Mouse (Mus musculus): Measurements from ENCODE around the gene Obox6.

Obox6 gene

DNA sequence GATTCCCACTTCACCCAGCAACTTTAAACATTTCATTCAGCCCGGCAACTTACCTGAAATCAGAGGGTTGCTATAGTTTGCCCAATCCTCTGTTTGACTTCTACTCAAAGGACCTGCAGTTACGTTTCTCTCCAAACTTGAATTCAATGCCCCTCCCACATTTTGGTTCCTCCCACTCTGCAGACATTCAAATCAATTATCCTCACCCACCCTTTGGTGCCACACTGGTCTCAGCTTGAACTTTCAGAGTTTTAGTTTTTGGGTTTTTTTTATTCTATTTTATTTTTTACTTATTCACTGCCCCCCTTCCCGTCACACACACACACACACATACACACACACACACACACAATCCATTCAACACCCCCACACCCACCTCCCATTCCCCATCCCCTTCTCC is at the start of gene Obox6:
Gene Obox6, minus strand, starts transcription at position 101 of the 400 bp plus-strand sequence.
- in situ Hi-C loops (cut with MboI; ENCODE audit: low sequenced_read_pairs): no loop called here

DNA sequence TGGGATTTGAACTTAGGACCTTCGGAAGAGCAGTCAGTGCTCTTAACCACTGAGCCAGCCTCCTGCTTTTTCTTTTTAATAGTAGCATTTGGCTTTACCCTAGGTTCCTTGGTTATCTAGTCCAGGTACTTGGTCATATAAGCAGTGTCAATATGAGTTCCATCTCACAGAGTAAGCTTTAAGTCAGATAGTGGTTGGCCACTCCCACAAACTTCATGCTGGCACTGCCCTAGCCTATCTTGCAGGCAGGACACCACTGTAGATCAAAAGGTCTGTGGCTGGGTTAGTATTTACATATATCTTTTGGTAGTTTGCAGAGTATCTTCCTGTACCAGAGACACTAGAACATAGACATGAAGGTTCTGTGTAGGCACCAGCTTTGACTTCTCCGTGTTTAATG is 44.6 kb upstream of the Obox6 start:
- in situ Hi-C loops (cut with MboI; ENCODE audit: low sequenced_read_pairs): no loop called here

DNA sequence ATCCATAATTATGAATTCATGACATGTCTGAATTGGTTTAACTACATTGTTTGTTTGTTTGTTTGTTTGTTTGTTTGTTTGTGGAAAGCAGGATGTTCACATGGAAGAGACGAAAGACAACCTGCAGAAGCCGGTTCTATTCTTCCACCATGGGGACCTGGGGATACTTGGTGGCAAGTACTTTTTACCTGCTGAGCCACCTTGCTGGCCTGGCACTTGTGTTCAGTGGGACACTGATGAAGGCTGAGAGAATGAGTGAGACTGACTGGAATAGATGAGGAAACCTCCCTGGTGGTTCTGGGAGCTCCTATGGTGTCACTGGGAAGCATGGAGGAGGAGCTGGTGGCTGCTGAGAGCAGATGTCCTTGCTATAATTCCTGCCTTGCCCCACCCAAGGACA is 42.8 kb upstream of the Obox6 start, which contains the start of gene Crxos:
Gene Crxos, plus strand, starts transcription at position 301 of the 400 bp plus-strand sequence.
- in situ Hi-C loops (cut with MboI; ENCODE audit: low sequenced_read_pairs): no loop called here

- in situ Hi-C loops (cut with MboI; ENCODE audit: low sequenced_read_pairs): no loop called here
Measured at GRCm38 (mm10) chr7:15881831-15882230, 42.4 kb upstream of the Obox6 start.

GRCm38 (mm10) chr7:15881388-15881787 is 41.9 kb upstream of the Obox6 start:
- in situ Hi-C loops (cut with MboI; ENCODE audit: low sequenced_read_pairs): no loop called here

GRCm38 (mm10) chr7:15879756-15880155 is 40.3 kb upstream of the Obox6 start, which contains the start of gene Crx:
Crx (minus strand) TSS chr7:15879968.
- in situ Hi-C loops (cut with MboI; ENCODE audit: low sequenced_read_pairs): no loop called here

- in situ Hi-C loops (cut with MboI; ENCODE audit: low sequenced_read_pairs): no loop called here
Measured at GRCm38 (mm10) chr7:15864104-15864503, 24.6 kb upstream of the Obox6 start.

DNA sequence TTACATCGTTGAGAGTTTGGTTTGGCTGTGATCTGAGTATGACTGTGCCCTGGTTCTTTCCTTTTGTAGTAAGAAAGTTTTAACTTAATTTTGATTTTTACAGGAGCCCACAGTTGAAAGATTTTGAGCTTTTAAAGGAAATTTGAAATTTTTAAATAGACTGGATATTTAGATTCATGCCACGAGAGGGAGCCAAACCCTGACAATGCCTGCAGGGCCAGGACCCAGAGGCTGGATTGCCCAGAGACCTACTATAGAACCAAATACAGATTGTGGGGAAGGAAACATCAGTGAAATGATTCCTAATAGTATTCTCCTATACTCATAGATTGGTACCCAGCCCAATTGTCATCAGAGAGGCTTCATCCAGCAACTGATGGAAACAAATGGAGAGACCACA is 20.2 kb upstream of the Obox6 start:
- in situ Hi-C loops (cut with MboI; ENCODE audit: low sequenced_read_pairs): no loop called here
